Mouse (Mus musculus): ENCODE measurements at regions not wholly inside any gene's neighbourhood (a gene's known extent, or its start where the extent isn't known, plus 50 kb on each side); places are given as distances from the start of the nearest gene placed in this dataset.

DNA sequence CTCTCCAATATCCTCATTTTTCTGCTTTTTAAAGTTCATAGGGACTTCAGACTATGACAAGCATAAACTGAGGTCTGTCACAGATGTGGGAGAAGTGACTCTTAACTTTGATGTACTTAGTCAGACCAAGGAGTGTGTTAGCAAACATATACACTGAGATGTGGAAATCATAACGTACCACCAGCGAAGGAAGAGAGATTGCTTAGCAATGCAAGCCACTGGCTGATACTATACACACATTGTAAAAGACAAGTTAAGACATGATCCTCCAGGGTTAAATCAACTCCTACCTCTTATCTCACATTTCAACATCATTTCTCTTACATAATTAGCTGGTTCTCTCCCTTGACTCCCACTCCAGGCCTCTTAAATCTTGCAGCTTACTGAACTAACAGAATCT lies 227.9 kb upstream of the Rarb start:
- TF ChIP-seq CTCF (IDR thresholded peaks at IDR 0.05; ENCODE audit: borderline replicate concordance, control insufficient read depth, extremely low read depth, insufficient read depth, low read length, poor library complexity) (no peak), POLR2A (IDR thresholded peaks at IDR 0.05; ENCODE audit: control insufficient read depth, extremely low read depth, insufficient read depth, low read length, poor library complexity) (no peak)

Measured in thymus, adult 2 months (tissue).